Mouse (Mus musculus) megakaryocyte, embryonic 14.5 days (primary cell): ENCODE results near the gene Fbxo6. TPM values are rescaled to one million over a fixed set of nuclear protein-coding genes. Genes with fewer than 3 reads are reported as not detected.
"Not testable (repeated sequence)": the region's sequence is repeated elsewhere in the genome, so short reads cannot be mapped to it uniquely, and the experiment has no call there.

Experiments
- H3K27me3 ChIP-seq: replicated peaks from 2 replicates; pipeline ENCODE3; 2012; ENCODE audit warnings: inconsistent platforms
- H3K36me3 ChIP-seq: replicated peaks from 2 replicates; pipeline ENCODE3; 2012; ENCODE audit warnings: low read length, inconsistent platforms, mixed read lengths
- H3K4me1 ChIP-seq: 2 replicates; pipeline ENCODE4 v1.6.1; 2012; ENCODE audit warnings: inconsistent platforms
- H3K4me3 ChIP-seq: replicated peaks from 2 replicates; pipeline ENCODE3; 2012; ENCODE audit warnings: moderate library complexity, mild to moderate bottlenecking, inconsistent platforms
- H3K9me3 ChIP-seq: 2 replicates; pipeline ENCODE4 v1.6.1; 2012; ENCODE audit warnings: inconsistent platforms
- FLI1 ChIP-seq: IDR thresholded peaks from 2 replicates; pipeline ENCODE4 v1.6.1; 2012; ENCODE audit warnings: low read length, inconsistent platforms, mixed read lengths
- GATA1 ChIP-seq: IDR thresholded peaks from 3 replicates; pipeline ENCODE4 v1.6.1; 2012; ENCODE audit warnings: mixed read lengths, low read length, inconsistent platforms, borderline replicate concordance
- polyA plus RNA-seq: library from polyadenylated mRNA; stranded (reverse); fragments of >175 nt; gene quantifications from 2 replicates; pipeline ENCODE4 v1.2.3, GENCODE M21; 2012; ENCODE audit warnings: low replicate concordance; ENCODE audit not compliant: insufficient read depth

Gene Fbxo6
- 110 and 123 TPM in 2 replicates for polyA plus RNA-seq

- Histone ChIP-seq H3K9me3 (no peaks in the 10 kb centered on the region), H3K4me3 (peak within 1 kb of the TSS; percentile 96), H3K4me1 (peaks cover 64% of the 10 kb centered on the region), H3K27me3 (no peaks in the 10 kb centered on the region), H3K36me3 (peaks cover 76% of the 10 kb centered on the region)
- TF ChIP-seq FLI1 (no peak), GATA1 (no peak)
Observed at GRCm38 (mm10) chr4:148151267-148152168, at the start of gene Fbxo6. TSS of gene Fbxo6 (minus strand) at chr4:148152140.

- H3K27me3 ChIP-seq, result peaks cover 35% of the 10 kb centered on the region
- TF ChIP-seq GATA1 (no peak), FLI1 (no peak)
Observed at GRCm38 (mm10) chr4:148198721-148199120, 46.8 kb upstream of the Fbxo6 start.

GRCm38 (mm10) chr4:148194400-148194799, 42.5 kb upstream of the Fbxo6 start:
- TF ChIP-seq GATA1, result no peak
- TF ChIP-seq FLI1, result no peak
- no peaks in the 10 kb centered on the region for H3K36me3 ChIP-seq
- no peaks in the 10 kb centered on the region; the same call in 1 of the 2 replicates for H3K4me1 ChIP-seq
- no peak overlapping the region for H3K4me3 ChIP-seq
- peaks cover 49% of the 10 kb centered on the region for H3K27me3 ChIP-seq
- H3K9me3 ChIP-seq, result no peaks in the 10 kb centered on the region

More at GRCm38 (mm10) chr4:148198721-148199120, 46.8 kb upstream of the Fbxo6 start:
- Histone ChIP-seq H3K36me3 (no peaks in the 10 kb centered on the region), H3K4me3 (no peak overlapping the region), H3K9me3 (peaks cover 4% of the 10 kb centered on the region), H3K4me1 (peaks cover 6% of the 10 kb centered on the region; the same call in 1 of the 2 replicates)

GRCm38 (mm10) chr4:148192707-148193245, 40.8 kb upstream of the Fbxo6 start:
- no peaks in the 10 kb centered on the region for H3K36me3 ChIP-seq
- no peak for TF ChIP-seq GATA1
- TF ChIP-seq FLI1, result no peak
- H3K9me3 ChIP-seq, result no peaks in the 10 kb centered on the region
- no peak overlapping the region for H3K4me3 ChIP-seq
- H3K27me3 ChIP-seq, result peaks cover 43% of the 10 kb centered on the region
- no peaks in the 10 kb centered on the region; the same call in 1 of the 2 replicates for H3K4me1 ChIP-seq

GRCm38 (mm10) chr4:148188767-148189166, 36.8 kb upstream of the Fbxo6 start:
- not testable (repeated sequence) for H3K4me1 ChIP-seq, H3K9me3 ChIP-seq, H3K36me3 ChIP-seq, H3K4me3 ChIP-seq
- peaks cover 51% of the 10 kb centered on the region for H3K27me3 ChIP-seq

GRCm38 (mm10) chr4:148185819-148186218, 33.9 kb upstream of the Fbxo6 start:
- H3K4me1 ChIP-seq, result no peaks in the 10 kb centered on the region
- H3K36me3 ChIP-seq, result no peaks in the 10 kb centered on the region
- TF ChIP-seq FLI1 (no peak), GATA1 (no peak)
- H3K27me3 ChIP-seq, result peaks cover 39% of the 10 kb centered on the region
- no peak overlapping the region for H3K4me3 ChIP-seq
- peaks cover 5% of the 10 kb centered on the region; the same call in 1 of the 2 replicates for H3K9me3 ChIP-seq

GRCm38 (mm10) chr4:148184564-148184963, 32.6 kb upstream of the Fbxo6 start:
- H3K27me3 ChIP-seq, result peaks cover 42% of the 10 kb centered on the region
- TF ChIP-seq FLI1 (no peak), GATA1 (no peak)
- H3K4me1 ChIP-seq, result no peaks in the 10 kb centered on the region
- H3K9me3 ChIP-seq, result peaks cover 5% of the 10 kb centered on the region; the same call in 1 of the 2 replicates
- no peaks in the 10 kb centered on the region for H3K36me3 ChIP-seq
- H3K4me3 ChIP-seq, result no peak overlapping the region

GRCm38 (mm10) chr4:148182363-148182762, 30.4 kb upstream of the Fbxo6 start:
- Histone ChIP-seq H3K4me3 (no peak overlapping the region), H3K36me3 (no peaks in the 10 kb centered on the region), H3K27me3 (peaks cover 53% of the 10 kb centered on the region), H3K9me3 (peaks cover 5% of the 10 kb centered on the region; the same call in 1 of the 2 replicates), H3K4me1 (no peaks in the 10 kb centered on the region)
- TF ChIP-seq GATA1 (no peak), FLI1 (no peak)

- Histone ChIP-seq H3K27me3 (peaks cover 55% of the 10 kb centered on the region), H3K36me3 (no peaks in the 10 kb centered on the region), H3K9me3 (peaks cover 5% of the 10 kb centered on the region; the same call in 1 of the 2 replicates), H3K4me3 (no peak overlapping the region), H3K4me1 (peaks cover 2% of the 10 kb centered on the region; the same call in 1 of the 2 replicates)
- TF ChIP-seq FLI1, result no peak
- no peak for TF ChIP-seq GATA1
Observed at GRCm38 (mm10) chr4:148181483-148181882, 29.5 kb upstream of the Fbxo6 start.

GRCm38 (mm10) chr4:148177716-148178115, 25.8 kb upstream of the Fbxo6 start:
- Histone ChIP-seq H3K4me3 (no peak overlapping the region), H3K4me1 (peaks cover 12% of the 10 kb centered on the region), H3K36me3 (no peaks in the 10 kb centered on the region), H3K27me3 (peaks cover 74% of the 10 kb centered on the region), H3K9me3 (peaks cover 8% of the 10 kb centered on the region; the same call in 1 of the 2 replicates)
- TF ChIP-seq GATA1 (no peak), FLI1 (no peak)

GRCm38 (mm10) chr4:148176603-148177002, 24.7 kb upstream of the Fbxo6 start:
- Histone ChIP-seq H3K27me3 (peaks cover 78% of the 10 kb centered on the region), H3K4me1 (peaks cover 13% of the 10 kb centered on the region)
- not testable (repeated sequence) for H3K9me3 ChIP-seq, H3K4me3 ChIP-seq, H3K36me3 ChIP-seq
